Mouse (Mus musculus): ENCODE results near the gene Calr3. TPM values are rescaled to one million over a fixed set of nuclear protein-coding genes. Genes with fewer than 3 reads are reported as not detected.

The Calr3 gene
- total and polyA plus RNA-seq, 3 experiments = 2.7 to 4.0 TPM; not detected in 1

GRCm38 (mm10) chr8:72407878-72408277, 35.8 kb downstream of the Calr3 start (continued):
- TF ChIP-seq ZNF384 (IDR thresholded peaks at IDR 0.05; ENCODE audit: low read depth, low read length) (no peak), MYB (IDR thresholded peaks at IDR 0.05; ENCODE audit: low read depth, low read length) (no peak)

- Histone ChIP-seq H3K36me3 (ENCODE audit: control insufficient read depth in 1 of 2, insufficient read depth in 2 of 2, low read length in 2 of 2) (no peaks in the 10 kb centered on the region; a peak in 1 of 4 replicates), H3K27me3 (ENCODE audit: control insufficient read depth in 1 of 2, insufficient read depth in 2 of 2, low read length in 2 of 2) (no peaks in the 10 kb centered on the region), H3K27ac (ENCODE audit: control insufficient read depth, low read depth, low read length) (no peak overlapping the region), H3K79me2 (ENCODE audit: control insufficient read depth, insufficient read depth, low read length, poor library complexity) (peaks cover 26% of the 10 kb centered on the region), H3K4me3 (ENCODE audit: control insufficient read depth in 1 of 2, insufficient read depth in 1 of 2, low read depth in 2 of 2, low read length in 2 of 2) (no peak overlapping the region), H3K9ac (ENCODE audit: control insufficient read depth, low read depth, low read length, poor library complexity, severe bottlenecking) (no peak overlapping the region), H3K9me3 (replicated peaks; ENCODE audit: insufficient read depth, low read length) (no peaks in the 10 kb centered on the region), H3K4me1 (ENCODE audit: control insufficient read depth in 1 of 2, insufficient read depth in 2 of 2, low read length in 2 of 2) (no peaks in the 10 kb centered on the region)
- no peak for TF ChIP-seq GATA1 (IDR thresholded peaks at IDR 0.05; ENCODE audit: low read depth, low read length)
- no peak for TF ChIP-seq GABPA (IDR thresholded peaks at IDR 0.05; ENCODE audit: low read depth, low read length)
- TF ChIP-seq RAD21 (IDR thresholded peaks at IDR 0.05; ENCODE audit: low read depth, low read length) = no peak
- no peak for TF ChIP-seq HCFC1 (IDR thresholded peaks at IDR 0.05; ENCODE audit: low read depth, low read length)
- no peak for TF ChIP-seq ZNF384 (IDR thresholded peaks at IDR 0.05; ENCODE audit: low read depth, low read length)
- no peak for TF ChIP-seq JUND (IDR thresholded peaks at IDR 0.05; ENCODE audit: low read depth, low read length)
- no peak for TF ChIP-seq NRF1 (IDR thresholded peaks at IDR 0.05; ENCODE audit: insufficient read depth, low read depth, low read length, poor library complexity, severe bottlenecking)
- no peak for TF ChIP-seq BHLHE40 (IDR thresholded peaks at IDR 0.05; ENCODE audit: borderline replicate concordance, low read depth, low read length)
- no peak for TF ChIP-seq ELF1 (IDR thresholded peaks at IDR 0.05; ENCODE audit: low read depth, low read length)
- TF ChIP-seq CHD1 (IDR thresholded peaks at IDR 0.05; ENCODE audit: low read depth, low read length) = no peak
- TF ChIP-seq ZMIZ1 (IDR thresholded peaks at IDR 0.05; ENCODE audit: low read depth, low read length) = no peak
- no peak for TF ChIP-seq MYC (IDR thresholded peaks at IDR 0.05; ENCODE audit: low read depth, low read length)
- no peak for TF ChIP-seq USF1 (IDR thresholded peaks at IDR 0.05; ENCODE audit: low read depth, low read length)
- TF ChIP-seq SIN3A (IDR thresholded peaks at IDR 0.05; ENCODE audit: low read length) = no peak
- no peak for TF ChIP-seq ETS1 (IDR thresholded peaks at IDR 0.05; ENCODE audit: low read depth, low read length)
- no peak for TF ChIP-seq NELFE (IDR thresholded peaks at IDR 0.05; ENCODE audit: low read depth, low read length)
- TF ChIP-seq MXI1 (IDR thresholded peaks at IDR 0.05; ENCODE audit: low read depth, low read length) = no peak
- no peak for TF ChIP-seq POLR2AphosphoS2 (IDR thresholded peaks at IDR 0.05; ENCODE audit: low read length)
- no peak for DNase-seq (ENCODE audit: low read depth, low spot score)
Measured at GRCm38 (mm10) chr8:72402981-72403380, 40.7 kb downstream of the Calr3 start.

GRCm38 (mm10) chr8:72401381-72401780, 42.3 kb downstream of the Calr3 start:
- H3K9ac ChIP-seq (ENCODE audit: control insufficient read depth, low read depth, low read length, poor library complexity, severe bottlenecking) = no peak overlapping the region
- H3K27ac ChIP-seq (ENCODE audit: control insufficient read depth, low read depth, low read length) = no peak overlapping the region
- no peaks in the 10 kb centered on the region for H3K4me1 ChIP-seq (ENCODE audit: control insufficient read depth in 1 of 2, insufficient read depth in 2 of 2, low read length in 2 of 2)
- DNase-seq (ENCODE audit: low read depth, low spot score) = no peak
- H3K27me3 ChIP-seq (ENCODE audit: control insufficient read depth in 1 of 2, insufficient read depth in 2 of 2, low read length in 2 of 2) = no peaks in the 10 kb centered on the region
- no peak overlapping the region for H3K4me3 ChIP-seq (ENCODE audit: control insufficient read depth in 1 of 2, insufficient read depth in 1 of 2, low read depth in 2 of 2, low read length in 2 of 2)
- H3K79me2 ChIP-seq (ENCODE audit: control insufficient read depth, insufficient read depth, low read length, poor library complexity) = peaks cover 22% of the 10 kb centered on the region
- TF ChIP-seq ZNF384 (IDR thresholded peaks at IDR 0.05; ENCODE audit: low read depth, low read length) (no peak), MXI1 (IDR thresholded peaks at IDR 0.05; ENCODE audit: low read depth, low read length) (no peak), MYC (IDR thresholded peaks at IDR 0.05; ENCODE audit: low read depth, low read length) (no peak), BHLHE40 (IDR thresholded peaks at IDR 0.05; ENCODE audit: borderline replicate concordance, low read depth, low read length) (no peak)
- no peaks in the 10 kb centered on the region for H3K9me3 ChIP-seq (replicated peaks; ENCODE audit: insufficient read depth, low read length)
- H3K36me3 ChIP-seq (ENCODE audit: control insufficient read depth in 1 of 2, insufficient read depth in 2 of 2, low read length in 2 of 2) = peaks cover 0 to 4% of the 10 kb centered on the region in 2 experiments; a peak in 1 of 4 replicates
